Mouse (Mus musculus) erythroblast, embryonic 14.5 days (primary cell): ENCODE measurements around the gene Oasl2.

ENCODE experiments used
- GATA1 ChIP-seq: IDR thresholded peaks from 2 replicates; pipeline ENCODE4 v1.6.1; 2012; ENCODE audit warnings: low read length, inconsistent platforms, mixed read lengths
- TAL1 ChIP-seq: IDR thresholded peaks from 3 replicates; pipeline ENCODE4 v1.6.1; 2012; ENCODE audit warnings: low read length, inconsistent platforms, mixed read lengths

DNA sequence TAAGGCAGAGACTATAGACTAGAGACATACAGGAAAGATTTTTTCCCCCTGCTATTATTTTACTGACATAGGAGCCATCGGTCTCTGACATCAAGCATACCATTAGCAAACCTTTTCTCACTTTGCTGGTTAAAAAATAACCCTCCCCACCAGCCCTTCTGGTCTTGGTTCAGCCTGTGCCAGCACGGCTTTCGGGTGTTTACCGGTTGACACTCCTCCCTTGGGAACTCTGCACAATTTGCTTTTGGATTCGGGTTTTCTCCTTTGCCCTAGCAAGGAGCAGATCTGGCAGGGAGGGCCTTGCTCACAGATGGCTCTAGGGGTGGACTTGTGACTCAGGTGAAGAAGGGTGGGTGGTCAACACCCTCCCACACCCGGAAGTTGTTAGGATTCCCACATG is 35.0 kb upstream of the Oasl2 start:
- no peak for TF ChIP-seq GATA1
- no peak for TF ChIP-seq TAL1
